Mouse (Mus musculus) hindbrain, embryonic 16.5 days (tissue): ENCODE measurements at regions not wholly inside any gene's neighbourhood (a gene's known extent, or its start where the extent isn't known, plus 50 kb on each side); places are given as distances from the start of the nearest gene placed in this dataset.
"Not testable (repeated sequence)": the region's sequence is repeated elsewhere in the genome, so short reads cannot be mapped to it uniquely, and the experiment has no call there.

Experiments used
- ATAC-seq: fragments of 200-750 bp; cut with Nextera tagmentation; 2 replicates; pipeline ENCODE4 v1.8.0; 2017; ENCODE audit warnings: moderate TSS enrichment, moderate library complexity
- H3K27ac ChIP-seq: fragments of 300-500 bp; sonication (generic); 2 replicates; pipeline ENCODE4 v1.5.1; 2014; ENCODE audit warnings: low read depth, mild to moderate bottlenecking, control low read depth, low read length, moderate library complexity
- H3K27me3 ChIP-seq: fragments of 300-500 bp; sonication (generic); replicated peaks from 2 replicates; pipeline ENCODE4 v1.6.1; 2014; ENCODE audit warnings: low read length; ENCODE audit not compliant: control insufficient read depth, insufficient read depth
- H3K36me3 ChIP-seq: fragments of 300-500 bp; sonication (generic); 2 replicates; pipeline ENCODE4 v1.6.1; 2014; ENCODE audit warnings: mild to moderate bottlenecking, low read length, moderate library complexity, mixed read lengths; ENCODE audit not compliant: control insufficient read depth, insufficient read depth
- H3K4me1 ChIP-seq: fragments of 300-500 bp; sonication (generic); 2 replicates; pipeline ENCODE4 v1.6.1; 2014; ENCODE audit warnings: low read depth, low read length; ENCODE audit not compliant: control insufficient read depth, insufficient read depth
- H3K4me2 ChIP-seq: fragments of 300-500 bp; sonication (generic); 2 replicates; pipeline ENCODE4 v1.6.1; 2014; ENCODE audit warnings: mild to moderate bottlenecking, low read length, control low read depth, moderate library complexity
- H3K4me3 ChIP-seq: fragments of 300-500 bp; sonication (generic); 2 replicates; pipeline ENCODE4 v1.5.1; 2014; ENCODE audit warnings: mild to moderate bottlenecking, low read length, control low read depth, moderate library complexity
- H3K9ac ChIP-seq: fragments of 300-500 bp; sonication (generic); 2 replicates; pipeline ENCODE4 v1.6.1; 2014; ENCODE audit warnings: low read depth, mild to moderate bottlenecking, control low read depth, low read length, moderate library complexity
- H3K9me3 ChIP-seq: fragments of 300-500 bp; sonication (generic); 2 replicates; pipeline ENCODE4 v1.6.1; 2014; ENCODE audit warnings: mild to moderate bottlenecking, low read length, moderate library complexity; ENCODE audit not compliant: control insufficient read depth
- WGBS: fragments of 180-500 bp; shearing (Covaris S2); extraction: QIAGEN DNeasy Blood & Tissue Kit; methylation state at CpG from one replicate; pipeline ENCODE4 v1.1.7; 2014; 5-methylcytosine and 5-hydroxymethylcytosine counted together

GRCm38 (mm10) chr1:189128246-189128645, 120.6 kb upstream of the Kctd3 start:
- not testable (repeated sequence) for H3K4me2 ChIP-seq, ATAC-seq, H3K27ac ChIP-seq, H3K4me1 ChIP-seq, H3K9me3 ChIP-seq, H3K9ac ChIP-seq, H3K36me3 ChIP-seq, H3K4me3 ChIP-seq, H3K27me3 ChIP-seq
- WGBS: 52% methylated on average over 5 of the region's 5 CpGs

GRCm38 (mm10) chr1:189127367-189127766, 119.7 kb upstream of the Kctd3 start:
- no peak overlapping the region for H3K4me3 ChIP-seq
- no peaks in the 10 kb centered on the region for H3K36me3 ChIP-seq
- no peaks in the 10 kb centered on the region for H3K27me3 ChIP-seq
- H3K4me2 ChIP-seq: no peak overlapping the region
- H3K9me3 ChIP-seq: peaks cover 4% of the 10 kb centered on the region; the same call in 1 of the 2 replicates
- H3K4me1 ChIP-seq: no peaks in the 10 kb centered on the region
- no peak overlapping the region for H3K27ac ChIP-seq
- no peak for ATAC-seq
- WGBS: 17% methylated on average over 5 of the region's 5 CpGs
- H3K9ac ChIP-seq: no peak overlapping the region

- ATAC-seq: 0 out of 2 replicates have a peak, but pooled peaks have one; percentile 20
Measured at GRCm38 (mm10) chr1:189119941-189120735, 112.5 kb upstream of the Kctd3 start.

GRCm38 (mm10) chr1:189119005-189119404, 111.4 kb upstream of the Kctd3 start:
- not testable (repeated sequence) for H3K4me2 ChIP-seq, ATAC-seq, H3K9me3 ChIP-seq, H3K27ac ChIP-seq, H3K4me1 ChIP-seq, H3K9ac ChIP-seq, H3K4me3 ChIP-seq, H3K27me3 ChIP-seq, H3K36me3 ChIP-seq
- 100% methylated on average over 1 of the region's 1 CpGs for WGBS

More at GRCm38 (mm10) chr1:189119941-189120735, 112.5 kb upstream of the Kctd3 start:
- Histone ChIP-seq H3K36me3 (no peaks in the 10 kb centered on the region), H3K9me3 (peaks cover 4% of the 10 kb centered on the region; the same call in 1 of the 2 replicates), H3K4me2 (no peak overlapping the region), H3K27me3 (no peaks in the 10 kb centered on the region), H3K4me1 (peaks cover 4% of the 10 kb centered on the region), H3K4me3 (no peak overlapping the region), H3K27ac (no peak overlapping the region), H3K9ac (no peak overlapping the region)
- WGBS: 73% methylated on average over 6 of the region's 6 CpGs

GRCm38 (mm10) chr1:189118582-189118981, 110.9 kb upstream of the Kctd3 start:
- ATAC-seq: no peak
- peaks cover 4% of the 10 kb centered on the region for H3K4me1 ChIP-seq
- no peaks in the 10 kb centered on the region for H3K36me3 ChIP-seq
- no peak overlapping the region for H3K9ac ChIP-seq
- H3K4me3 ChIP-seq: no peak overlapping the region
- no peak overlapping the region for H3K27ac ChIP-seq
- WGBS: 48% methylated on average over 5 of the region's 5 CpGs
- peaks cover 4% of the 10 kb centered on the region; the same call in 1 of the 2 replicates for H3K9me3 ChIP-seq
- H3K4me2 ChIP-seq: no peak overlapping the region
- no peaks in the 10 kb centered on the region for H3K27me3 ChIP-seq

- H3K4me1 ChIP-seq: peaks cover 4% of the 10 kb centered on the region
- H3K9me3 ChIP-seq: no peaks in the 10 kb centered on the region
- no peaks in the 10 kb centered on the region for H3K27me3 ChIP-seq
- no peaks in the 10 kb centered on the region for H3K36me3 ChIP-seq
- H3K27ac ChIP-seq: no peak overlapping the region
- 79% methylated on average over 8 of the region's 8 CpGs for WGBS
- H3K4me2 ChIP-seq: no peak overlapping the region
- no peak overlapping the region for H3K9ac ChIP-seq
- no peak for ATAC-seq
- H3K4me3 ChIP-seq: no peak overlapping the region
Measured at GRCm38 (mm10) chr1:189115914-189116313, 108.3 kb upstream of the Kctd3 start.

GRCm38 (mm10) chr1:189115279-189115678, 107.6 kb upstream of the Kctd3 start:
- H3K4me3 ChIP-seq: no peak overlapping the region
- WGBS: 100% methylated on average over 1 of the region's 1 CpGs
- no peak for ATAC-seq
- no peaks in the 10 kb centered on the region for H3K36me3 ChIP-seq
- H3K9ac ChIP-seq: no peak overlapping the region
- no peaks in the 10 kb centered on the region for H3K27me3 ChIP-seq
- no peaks in the 10 kb centered on the region for H3K9me3 ChIP-seq
- H3K4me1 ChIP-seq: peaks cover 4% of the 10 kb centered on the region
- no peak overlapping the region for H3K4me2 ChIP-seq
- no peak overlapping the region for H3K27ac ChIP-seq

- H3K4me2 ChIP-seq: no peak overlapping the region
- no peak for ATAC-seq
- H3K9ac ChIP-seq: no peak overlapping the region
- H3K4me3 ChIP-seq: no peak overlapping the region
- 77% methylated on average over 8 of the region's 8 CpGs for WGBS
- no peaks in the 10 kb centered on the region for H3K27me3 ChIP-seq
- no peaks in the 10 kb centered on the region for H3K9me3 ChIP-seq
- no peak overlapping the region for H3K27ac ChIP-seq
- no peaks in the 10 kb centered on the region for H3K4me1 ChIP-seq
- no peaks in the 10 kb centered on the region for H3K36me3 ChIP-seq
Measured at GRCm38 (mm10) chr1:189108260-189109035, 100.8 kb upstream of the Kctd3 start.

GRCm38 (mm10) chr1:189107841-189108240, 100.2 kb upstream of the Kctd3 start:
- Histone ChIP-seq H3K36me3 (no peaks in the 10 kb centered on the region), H3K9ac (no peak overlapping the region), H3K4me2 (0 out of 2 replicates have a peak overlapping the region, but pooled peaks have one; percentile 1), H3K4me3 (no peak overlapping the region), H3K4me1 (no peaks in the 10 kb centered on the region), H3K27ac (no peak overlapping the region), H3K27me3 (no peaks in the 10 kb centered on the region), H3K9me3 (no peaks in the 10 kb centered on the region)
- 54% methylated on average over 8 of the region's 8 CpGs for WGBS
- 0 out of 2 replicates have a peak, but pooled peaks have one; percentile 54 for ATAC-seq
